Mouse (Mus musculus) inflammation-experienced regulatory T-cells, adult 6 months (primary cell): ENCODE data around the gene Epn2. TPM values are rescaled to one million over a fixed set of nuclear protein-coding genes. Genes with fewer than 3 reads are reported as not detected.
"Not testable (repeated sequence)": the region's sequence is repeated elsewhere in the genome, so short reads cannot be mapped to it uniquely, and the experiment has no call there.

ENCODE experiments used
- ATAC-seq: one replicate; pipeline ENCODE4 v1.8.0; 2017
- polyA plus RNA-seq, 3 experiments: library from polyadenylated mRNA; unstranded; fragments of 100-300 nt; shearing (Covaris generic); gene quantifications; one replicate each; pipeline ENCODE4 v1.2.1; 2017

The Epn2 gene
- polyA plus RNA-seq, 3 experiments from 2014 or later = 0.19 to 0.77 (median 0.30) TPM

DNA sequence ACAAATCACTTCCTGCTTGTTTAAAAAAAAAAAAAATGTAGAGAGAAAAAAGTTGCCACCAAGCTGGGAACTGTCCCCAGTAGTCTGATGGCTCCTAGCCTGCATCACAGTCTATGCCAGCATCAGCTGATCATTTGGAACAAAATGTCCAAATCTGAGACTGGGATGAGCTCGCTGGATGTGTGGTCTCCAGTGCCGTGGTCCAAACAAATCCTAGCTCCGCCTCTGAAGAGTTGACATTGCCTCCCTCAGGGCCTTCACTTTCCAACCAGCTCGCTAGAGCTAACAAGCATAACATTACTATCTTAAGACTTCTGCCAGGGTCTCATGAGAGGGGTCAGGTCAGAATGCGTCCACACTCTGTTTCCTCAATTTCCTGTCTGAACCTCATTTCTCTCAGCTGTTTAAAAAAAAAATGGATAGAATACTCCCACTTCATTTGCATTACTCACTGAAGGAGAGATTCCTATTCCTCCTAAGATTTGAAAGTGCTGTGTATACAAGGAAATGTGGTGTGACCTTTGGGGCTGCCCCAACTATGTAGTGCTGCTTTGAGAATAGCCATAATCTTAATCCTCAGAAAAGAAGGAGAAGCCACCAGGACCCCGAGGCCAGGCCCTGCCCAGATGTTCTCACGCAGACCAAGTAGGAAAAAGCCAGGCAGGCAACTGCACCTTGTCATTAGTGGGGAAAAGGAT is 11.2 kb upstream of the Epn2 start:
- no peak for ATAC-seq

DNA sequence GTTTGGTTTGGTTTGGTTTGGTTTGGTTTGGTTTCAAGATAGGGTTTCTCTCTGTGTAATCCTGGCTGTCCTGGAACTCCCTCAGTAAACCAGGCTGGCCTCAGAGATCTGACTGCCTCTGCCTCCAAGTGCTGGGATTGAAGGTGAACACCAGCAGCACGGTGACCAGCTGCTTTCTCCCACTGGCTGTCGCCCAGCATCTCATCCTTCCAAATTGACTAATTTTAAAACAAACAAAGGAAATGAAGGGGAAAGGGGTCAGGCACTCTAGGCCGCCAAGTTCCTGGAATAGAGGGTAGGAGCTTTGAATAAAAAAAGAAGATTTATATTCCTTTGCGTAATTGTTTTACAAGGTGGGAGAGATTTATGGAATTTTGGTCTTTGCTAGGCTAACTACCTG is 5.9 kb upstream of the Epn2 start:
- ATAC-seq = no peak

DNA sequence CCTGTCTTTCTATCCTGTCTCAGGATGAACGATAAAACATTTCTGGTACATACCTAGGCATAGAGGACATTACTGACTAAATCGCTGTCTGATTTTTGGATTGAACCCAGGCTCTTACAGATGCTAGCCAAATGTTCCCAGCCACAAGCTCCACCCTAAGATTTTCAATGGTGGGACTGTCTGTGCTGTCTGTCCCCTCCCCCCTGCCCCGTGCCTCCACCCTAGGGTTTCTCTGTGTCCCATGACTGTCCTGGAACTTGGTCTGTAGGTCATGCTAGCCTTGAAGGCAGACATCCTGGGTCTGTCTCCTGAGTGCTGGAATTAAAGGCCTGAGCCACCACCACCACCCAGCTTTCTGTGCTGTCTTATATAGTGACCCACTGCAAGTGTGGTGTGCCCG is 5.3 kb upstream of the Epn2 start:
- no peak for ATAC-seq

DNA sequence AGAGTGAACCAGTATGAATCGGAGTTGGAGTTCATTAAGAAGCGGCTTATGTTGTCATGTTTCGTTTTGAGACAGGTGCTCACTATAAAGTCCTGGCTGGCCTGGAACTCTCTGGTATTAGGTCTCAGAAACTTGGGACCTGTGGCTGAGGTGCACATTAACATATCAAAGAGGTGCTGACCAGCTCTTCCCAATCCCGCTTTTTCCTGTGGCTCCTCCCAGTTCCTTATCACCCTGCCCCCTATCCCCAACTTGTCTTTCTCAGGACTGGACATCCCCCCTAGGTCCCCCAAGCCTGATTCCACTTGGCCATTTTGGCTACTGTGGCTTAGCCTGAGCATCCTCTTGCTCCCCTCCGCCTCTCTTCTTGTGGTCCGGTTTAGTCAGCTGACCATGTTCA is 4.6 kb upstream of the Epn2 start:
- ATAC-seq = no peak

DNA sequence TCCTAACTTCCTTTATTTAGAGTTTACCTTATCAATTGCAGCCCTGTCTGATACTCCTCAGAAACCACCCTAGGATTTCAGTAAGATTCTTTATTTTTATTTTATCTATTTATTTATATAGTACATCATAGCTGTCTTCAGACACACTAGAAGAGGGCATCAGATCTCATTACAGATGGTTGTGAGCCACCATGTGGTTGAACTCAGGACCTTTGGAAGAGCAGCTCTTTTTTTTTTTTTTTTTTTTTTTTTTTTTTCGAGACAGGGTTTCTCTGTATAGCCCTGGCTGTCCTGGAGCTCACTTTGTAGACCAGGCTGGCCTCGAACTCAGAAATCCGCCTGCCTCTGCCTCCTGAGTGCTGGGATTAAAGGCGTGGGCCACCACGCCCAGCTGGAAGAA is 3.3 kb upstream of the Epn2 start:
- ATAC-seq = not testable (repeated sequence)

DNA sequence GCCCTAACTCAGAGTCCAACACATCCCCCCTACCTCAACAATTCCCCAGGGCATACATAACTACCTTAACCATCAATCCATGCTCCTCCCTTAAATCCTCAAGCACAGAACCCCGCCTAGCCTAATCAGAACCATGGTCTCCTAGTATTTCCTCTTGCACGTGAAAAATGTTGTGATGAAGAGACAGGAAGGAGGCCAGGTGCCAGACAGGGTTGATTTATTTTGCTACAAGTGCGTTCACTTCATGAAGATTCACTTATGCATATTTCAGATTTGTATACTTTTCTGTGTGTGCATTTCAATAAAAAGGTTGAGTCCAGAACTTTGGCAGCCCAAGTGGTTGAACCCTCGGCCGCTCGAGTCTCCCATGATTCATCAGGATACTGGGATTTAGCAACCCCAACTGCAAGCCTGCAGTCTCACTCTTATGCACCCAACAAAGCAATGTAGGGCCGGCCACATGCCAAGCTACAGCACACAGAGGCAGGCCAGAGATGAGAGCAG is 443 bp upstream of the Epn2 start:
- ATAC-seq = no peak

DNA sequence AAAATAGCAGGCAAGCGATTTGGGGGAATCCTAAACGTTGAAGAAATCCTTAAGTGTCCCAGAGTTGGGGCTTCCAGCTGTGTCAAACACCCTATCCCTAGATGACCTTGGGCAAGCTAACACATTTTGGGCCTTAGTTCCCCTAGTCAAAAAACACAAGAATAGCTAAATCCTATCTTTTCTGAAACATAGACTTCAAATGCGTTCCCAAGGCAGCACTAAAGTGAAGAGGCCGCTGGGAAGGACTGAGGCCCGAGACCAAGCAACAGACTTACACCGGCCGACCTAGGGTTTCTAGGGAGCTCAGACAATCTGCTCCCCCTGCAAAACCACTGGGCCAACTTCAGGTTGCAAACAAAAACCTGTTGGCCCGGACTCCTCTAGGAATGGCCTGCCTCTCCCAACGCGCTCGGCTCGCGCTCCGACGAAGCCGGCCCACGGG is 925 bp downstream of the Epn2 start:
- ATAC-seq = no peak

DNA sequence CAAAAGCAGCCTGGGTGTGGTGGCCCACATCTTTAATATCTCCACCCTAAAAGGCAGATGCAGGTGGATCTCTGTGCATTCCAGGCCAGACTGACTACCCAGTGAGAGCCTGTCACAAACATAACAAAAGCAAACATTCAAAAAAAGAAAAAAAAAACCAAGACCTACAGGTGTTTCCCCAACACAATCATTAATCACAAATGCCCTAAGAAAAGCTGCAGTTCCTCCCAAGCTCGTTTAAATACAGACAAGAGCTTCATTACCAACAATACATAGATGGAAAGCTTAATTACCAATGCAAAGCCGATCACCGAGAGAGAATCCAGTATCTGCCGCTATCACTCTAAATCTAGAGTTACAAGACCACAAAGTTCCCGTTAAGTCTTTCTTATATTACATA is 1.5 kb downstream of the Epn2 start:
- ATAC-seq = no peak

DNA sequence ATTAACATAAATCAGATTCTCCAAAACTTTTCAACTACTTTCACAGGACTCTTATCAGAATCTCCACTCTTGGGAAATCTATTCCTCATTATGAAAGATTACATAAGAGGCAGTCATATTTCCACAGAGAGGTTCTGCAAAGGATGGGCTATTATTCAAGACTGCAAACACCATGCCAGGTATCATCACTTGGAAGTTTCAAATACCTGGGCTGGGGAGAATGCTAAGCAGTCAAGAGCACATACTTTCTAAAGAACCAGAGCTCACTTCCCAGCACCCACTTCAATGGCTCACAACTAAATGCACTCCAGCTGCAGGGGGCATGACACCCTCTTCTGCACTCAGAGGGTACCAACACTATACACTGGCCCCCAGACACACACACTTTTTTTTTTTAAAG is 2.1 kb downstream of the Epn2 start:
- ATAC-seq = no peak

DNA sequence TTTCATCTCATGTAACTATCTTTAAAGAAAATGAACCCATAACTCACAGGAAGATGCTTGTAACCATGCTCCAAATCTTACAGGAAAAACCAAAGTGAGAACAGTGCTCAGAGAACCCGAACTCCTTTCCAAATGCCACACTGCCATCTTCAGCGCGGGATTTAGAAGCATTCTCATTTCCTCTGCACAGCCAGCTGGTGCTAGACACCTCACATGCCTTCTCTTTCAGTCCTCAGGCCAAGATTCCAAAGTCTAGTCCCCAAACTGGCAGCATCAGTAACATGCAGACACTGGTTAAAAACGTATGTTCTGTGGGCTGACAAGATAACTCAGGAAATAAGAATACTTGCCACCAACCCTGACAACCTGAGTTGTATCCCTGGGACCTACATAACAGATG is 6.2 kb downstream of the Epn2 start:
- no peak for ATAC-seq

DNA sequence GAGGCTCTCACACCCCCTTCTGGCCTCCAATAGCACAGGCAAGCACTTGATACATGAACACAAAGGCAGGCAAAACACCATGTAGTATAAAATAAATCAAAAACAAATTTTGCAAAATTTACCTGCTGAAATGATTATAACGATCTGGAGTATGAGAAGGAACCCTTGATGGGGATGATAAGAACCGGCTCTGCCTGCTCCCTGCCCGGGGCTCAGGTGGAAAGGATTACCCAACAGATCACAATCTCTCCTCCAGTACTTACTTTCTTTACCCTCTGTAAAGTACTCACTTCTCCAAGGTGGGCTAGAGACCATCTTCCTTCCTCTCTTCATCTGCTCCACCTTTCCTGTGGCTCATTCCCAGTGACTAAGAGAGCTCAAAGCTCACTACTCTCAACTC is 8.3 kb downstream of the Epn2 start:
- no peak for ATAC-seq

DNA sequence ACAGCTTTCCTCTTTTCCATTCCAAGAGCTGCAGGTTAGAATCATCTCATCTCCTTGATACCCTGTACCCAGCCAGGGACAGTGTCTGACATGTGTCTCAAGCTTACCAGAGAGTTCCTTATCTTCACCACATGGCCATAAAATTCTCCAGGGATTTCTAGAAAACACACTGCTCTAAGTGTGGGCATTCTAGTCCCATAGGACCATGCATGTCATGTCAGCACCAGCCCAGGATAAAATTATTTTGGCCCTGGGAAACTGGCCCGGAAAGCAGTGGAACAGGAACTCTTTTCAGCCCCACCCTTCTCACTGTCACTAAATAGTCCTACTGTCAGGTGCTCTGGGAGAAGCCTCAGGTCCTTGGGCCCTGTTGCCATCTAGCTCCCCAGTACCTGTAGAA is 9.8 kb downstream of the Epn2 start:
- no peak for ATAC-seq

DNA sequence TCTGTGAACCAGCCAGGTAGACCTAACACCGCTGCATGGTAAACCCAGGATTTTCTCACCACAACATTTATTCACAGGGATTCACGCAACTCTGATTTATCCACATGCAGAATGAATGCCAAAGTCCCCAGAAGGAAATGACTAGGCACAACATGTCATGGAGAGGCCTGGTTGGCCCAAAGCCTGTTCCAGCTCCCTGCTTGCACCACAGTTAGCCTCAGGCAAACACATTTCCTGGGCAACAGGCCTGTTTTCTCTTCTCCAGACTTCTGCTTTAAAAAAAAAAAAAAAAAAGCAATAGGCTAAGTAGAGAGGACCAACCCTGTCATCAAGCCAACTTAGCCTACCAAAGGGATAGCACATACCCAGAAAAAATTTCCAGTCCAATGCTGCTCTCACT is 14.9 kb downstream of the Epn2 start:
- no peak for ATAC-seq

DNA sequence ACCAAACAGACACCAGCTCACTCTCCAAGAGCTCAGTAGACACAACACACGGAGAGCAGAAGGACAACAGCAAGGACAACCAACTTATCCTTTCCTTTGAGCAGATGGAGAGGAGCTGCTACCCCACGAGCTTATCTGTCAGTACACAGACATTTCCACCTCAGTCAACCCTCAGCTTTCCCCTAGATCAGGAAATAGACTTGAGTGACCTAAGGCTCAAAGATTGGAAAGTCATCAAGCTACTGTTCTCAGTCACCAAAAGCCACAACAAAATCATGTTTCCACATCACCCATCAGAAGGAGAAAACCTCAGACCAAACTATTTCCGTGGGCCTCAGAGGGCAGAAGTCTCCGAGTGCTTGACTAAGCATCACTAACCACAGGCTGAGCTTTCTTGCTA is 15.5 kb downstream of the Epn2 start:
- ATAC-seq = peak; percentile 43

DNA sequence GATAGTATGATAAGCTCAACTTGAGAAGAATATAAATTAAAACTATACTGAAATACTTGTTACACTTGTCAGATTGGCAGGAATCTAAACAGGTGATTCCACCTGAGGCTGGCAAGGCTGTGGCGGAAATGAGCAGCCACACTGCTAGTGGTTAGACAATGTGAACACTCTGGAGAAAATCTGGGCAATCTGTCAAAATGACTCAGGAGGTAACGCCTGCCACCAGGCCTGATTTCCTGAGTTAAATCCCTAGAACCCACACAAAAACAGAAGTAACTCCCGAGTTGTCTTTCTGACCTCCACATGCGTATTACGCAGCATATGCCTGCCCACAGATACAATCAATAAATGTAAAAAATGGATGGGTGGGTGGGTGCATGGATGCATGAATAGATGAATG is 17.1 kb downstream of the Epn2 start:
- no peak for ATAC-seq

DNA sequence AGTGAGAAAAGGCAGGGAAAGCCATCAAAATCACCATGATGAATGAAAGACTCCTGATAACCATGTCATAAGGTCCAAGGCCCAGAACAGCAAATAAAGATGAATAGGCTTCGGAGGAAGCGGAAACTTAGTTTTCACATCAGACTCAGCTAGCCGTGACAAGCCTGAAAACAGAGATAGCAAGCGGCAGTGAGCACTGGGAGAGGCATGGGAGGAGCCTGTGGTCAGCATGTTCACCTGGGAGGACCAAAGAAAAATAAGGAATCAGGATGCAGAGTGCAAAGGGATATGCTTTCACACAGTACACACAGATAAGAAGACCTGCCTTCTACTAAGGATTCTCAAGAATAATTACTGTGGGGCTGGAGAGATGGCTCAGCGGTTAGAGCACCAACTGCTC is 19.9 kb downstream of the Epn2 start:
- no peak for ATAC-seq

DNA sequence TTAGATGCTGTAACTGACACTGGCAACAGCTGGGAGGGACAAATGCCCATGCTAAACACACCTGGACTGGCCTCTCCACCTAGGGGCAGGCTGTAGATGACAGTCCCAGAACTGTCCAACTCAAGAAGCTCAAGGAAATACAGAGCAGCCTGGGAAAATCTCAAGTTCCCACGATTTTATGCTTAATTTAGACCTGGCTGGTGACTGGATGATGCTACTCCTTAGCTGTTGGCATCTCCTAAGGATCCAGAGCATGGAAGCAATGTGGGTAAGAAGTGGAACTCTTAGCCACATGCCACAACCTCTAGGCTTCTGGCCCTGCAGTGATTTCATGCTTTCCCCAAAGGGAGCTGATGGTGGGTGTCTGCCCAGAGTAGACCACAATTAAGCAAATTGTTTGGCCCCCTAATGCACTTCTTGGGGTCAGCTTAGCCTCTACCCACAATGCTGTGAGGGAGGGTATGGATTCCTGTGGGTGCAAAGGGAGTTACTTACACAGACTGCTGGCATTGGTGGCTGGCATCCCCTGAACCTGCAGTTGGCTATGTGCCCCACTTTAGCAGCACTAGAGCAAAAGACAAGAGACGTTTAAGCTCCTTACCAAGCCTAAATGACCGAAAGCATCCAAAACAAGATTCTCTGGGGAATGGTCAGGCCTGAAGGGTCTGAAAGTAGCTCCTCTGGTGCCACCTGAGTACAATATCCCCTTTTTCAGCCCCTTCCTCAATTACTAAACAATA is 26.3 kb downstream of the Epn2 start:
- no peak for ATAC-seq

DNA sequence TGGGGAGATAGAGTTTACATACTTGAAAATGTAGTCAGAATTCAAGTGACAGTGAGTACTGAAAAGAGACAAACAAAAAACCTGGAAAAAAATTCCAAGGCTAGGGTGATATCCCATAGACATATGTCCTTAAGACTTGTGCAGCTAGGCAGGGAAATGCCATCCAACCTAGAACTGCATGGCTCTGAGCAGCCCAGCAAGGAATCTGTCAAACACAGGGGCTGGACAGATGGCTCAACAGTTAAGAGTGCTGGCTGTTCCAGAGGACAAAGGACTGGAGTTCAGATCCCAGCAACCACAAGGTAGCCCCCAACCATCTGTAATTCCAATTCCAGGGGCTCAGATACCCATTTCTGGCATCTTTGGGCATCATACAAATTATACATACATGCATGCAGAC is 28.9 kb downstream of the Epn2 start:
- no peak for ATAC-seq

DNA sequence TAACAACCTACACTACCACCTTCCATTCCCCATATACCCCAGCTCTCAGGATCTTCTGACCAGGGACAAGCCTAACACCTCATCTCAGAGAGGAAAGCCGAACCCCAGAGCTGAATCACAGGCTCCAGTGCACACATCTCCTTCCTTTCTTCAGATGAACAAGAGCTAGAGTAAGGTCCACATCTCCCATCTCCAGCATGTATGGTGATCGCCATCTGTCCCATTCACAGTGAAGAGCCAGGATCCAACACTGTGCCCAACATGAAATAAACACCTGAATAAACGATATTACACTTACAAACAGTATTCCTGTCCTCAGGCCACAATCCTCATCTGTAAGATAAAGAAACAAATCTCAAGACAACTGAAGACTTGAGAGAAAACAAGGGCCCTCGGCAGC is 31.8 kb downstream of the Epn2 start:
- ATAC-seq = no peak

DNA sequence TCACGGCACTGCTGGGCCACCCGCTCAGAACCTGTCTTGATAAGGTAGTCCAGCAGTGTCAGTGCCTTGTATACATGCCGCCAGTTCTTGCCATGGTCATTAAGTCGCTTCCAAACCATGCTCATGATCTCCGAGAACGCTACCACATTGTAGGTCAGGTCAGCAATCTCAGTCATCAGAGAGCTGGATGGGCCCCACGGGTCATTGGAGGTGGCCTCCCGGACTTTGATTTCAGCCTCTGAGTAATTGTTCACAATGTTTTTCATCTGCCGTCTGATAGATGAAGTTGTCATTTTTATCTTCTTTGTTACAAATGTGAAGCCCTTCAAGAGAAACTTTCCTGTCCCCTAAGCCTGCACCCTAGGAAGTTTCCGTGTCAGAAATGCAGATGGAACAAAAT is 33.0 kb downstream of the Epn2 start:
- no peak for ATAC-seq

DNA sequence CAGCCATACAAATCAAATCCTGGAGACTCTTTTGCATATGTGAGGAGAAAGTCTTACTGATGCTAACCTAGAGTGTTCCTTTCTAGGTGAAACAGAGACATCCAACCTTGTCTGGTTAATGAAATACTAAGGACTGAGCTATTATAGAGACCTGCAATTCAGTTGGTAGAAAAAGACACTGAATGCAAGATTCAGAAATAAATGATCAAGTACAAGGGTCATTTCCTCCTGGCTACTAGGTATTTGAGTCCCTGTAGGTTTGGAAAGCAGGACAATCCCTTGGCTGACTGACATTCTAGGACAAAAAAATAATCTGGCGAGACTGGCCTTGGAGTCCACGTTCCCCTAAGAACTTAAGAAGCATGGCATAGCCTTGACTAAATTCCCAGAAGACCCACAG is 33.9 kb downstream of the Epn2 start:
- no peak for ATAC-seq

DNA sequence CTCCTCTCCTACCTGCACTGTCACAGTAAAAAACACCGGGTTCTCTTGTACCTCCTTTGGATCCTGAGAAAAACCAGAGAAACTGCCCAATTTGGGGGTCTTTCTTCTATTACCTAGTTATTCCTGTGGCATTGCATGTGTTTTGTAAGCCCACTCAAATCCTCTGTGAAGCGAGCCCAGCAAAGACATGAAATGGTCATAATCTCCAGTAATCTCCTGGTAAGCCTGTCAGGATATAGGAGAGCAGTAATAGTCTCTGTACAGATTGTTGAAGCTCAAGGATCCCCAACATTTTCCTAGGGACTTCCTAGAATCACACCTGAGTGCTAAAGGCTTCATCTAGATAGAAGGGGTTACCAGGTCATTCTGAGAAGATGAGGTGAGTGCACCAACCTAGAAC is 38.4 kb downstream of the Epn2 start:
- ATAC-seq = no peak

DNA sequence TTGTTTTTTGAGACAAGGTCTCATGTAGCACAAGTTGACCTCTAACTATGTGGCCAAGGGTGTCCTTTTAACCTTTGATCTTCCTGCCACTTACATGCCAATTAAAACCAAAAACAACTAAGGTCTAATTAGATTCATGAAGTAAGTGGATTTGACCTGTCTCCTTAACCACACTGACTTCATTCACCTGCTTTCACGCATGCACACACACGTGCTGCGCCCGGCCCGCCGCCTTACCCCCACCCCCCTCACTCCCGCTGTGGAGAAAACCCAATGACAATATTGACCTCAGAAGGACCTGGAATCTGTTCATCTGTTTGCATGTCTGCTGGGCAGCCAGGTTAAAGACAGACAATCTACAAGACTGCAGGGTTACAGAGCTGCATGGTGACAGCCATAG is 38.8 kb downstream of the Epn2 start:
- ATAC-seq = no peak

DNA sequence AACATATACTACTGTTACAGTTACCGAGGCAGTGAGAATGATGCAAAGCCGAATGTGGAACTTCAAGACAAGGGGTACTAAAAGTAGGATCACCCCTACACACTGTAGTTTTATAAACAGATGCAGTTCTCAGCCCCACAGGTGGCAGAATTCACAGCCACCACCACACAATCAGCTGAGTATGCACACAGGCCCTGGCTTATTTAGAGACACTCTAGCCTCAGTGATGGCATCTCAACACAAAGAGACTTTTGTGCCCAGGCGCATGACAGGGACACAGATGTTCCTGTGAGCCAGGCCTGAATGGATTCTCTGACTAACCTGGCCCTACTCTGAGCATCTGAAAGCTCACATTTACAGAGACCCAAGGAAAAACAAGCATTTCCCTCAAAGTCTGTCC is 42.1 kb downstream of the Epn2 start:
- ATAC-seq = no peak

DNA sequence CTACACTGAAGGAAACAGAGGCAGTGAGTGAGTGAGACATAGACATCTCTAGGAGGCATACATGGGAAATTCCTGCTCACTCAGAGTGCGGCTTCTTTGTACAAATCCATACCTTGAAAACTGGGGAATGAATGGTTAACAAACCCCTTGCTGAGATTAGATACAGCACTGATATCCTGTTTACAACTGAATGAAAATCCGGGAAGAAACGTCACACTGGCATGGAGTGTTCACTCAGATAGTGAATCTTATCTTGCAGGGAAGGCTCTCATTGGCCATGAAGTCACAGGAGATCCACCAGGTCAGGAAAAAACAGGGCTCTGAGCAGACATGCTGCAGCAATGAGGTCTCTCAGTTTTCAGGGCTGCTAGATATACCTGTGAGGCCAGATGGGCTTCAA is 42.5 kb downstream of the Epn2 start:
- ATAC-seq = no peak
